8 mouse cellular contexts compared by ENCODE assay signal in genomic region chr17:46678911-46679310, GRCm38 (mm10). TPM values are rescaled to one million over a fixed set of nuclear protein-coding genes. Genes with fewer than 3 reads are reported as not detected.
A peak's percentile ranks its signal among the peaks of the same experiment; 100 is the strongest.
DNase-seq lines count a peak whose midpoint lies in the region; ATAC-seq and TF ChIP-seq lines count a peak whose summit lies in the region.

No protein-coding gene starts in this region.

- no peak for ATAC-seq in kidney, embryonic 15.5 days (replicated peaks; ENCODE audit: low FRiP score)
- no peak for ATAC-seq in hindbrain, embryonic 15.5 days (ENCODE audit: low FRiP score, low read depth)
- no peak for ATAC-seq in midbrain, postnatal 0 days (ENCODE audit: low FRiP score)

- H3K27me3 ChIP-seq in kidney, embryonic 15.5 days = no peaks in the 10 kb centered on the region
- no peaks in the 10 kb centered on the region for H3K27me3 ChIP-seq in hindbrain, embryonic 15.5 days
- no peaks in the 10 kb centered on the region for H3K27me3 ChIP-seq in midbrain, postnatal 0 days (ENCODE audit: insufficient read depth, low read length)

- H3K9ac ChIP-seq in kidney, embryonic 15.5 days = peak overlapping the region; percentile 86
- 0 out of 2 replicates have a peak overlapping the region, but pooled peaks have one; percentile 79 for H3K9ac ChIP-seq in hindbrain, embryonic 15.5 days
- 0 out of 2 replicates have a peak overlapping the region, but pooled peaks have one; percentile 83 for H3K9ac ChIP-seq in midbrain, postnatal 0 days (replicated peaks; ENCODE audit: low read length, poor library complexity, severe bottlenecking)

- H3K4me2 ChIP-seq in kidney, embryonic 15.5 days = peak overlapping the region; percentile 89
- peak overlapping the region; percentile 81 for H3K4me2 ChIP-seq in hindbrain, embryonic 15.5 days
- H3K4me2 ChIP-seq in midbrain, postnatal 0 days (ENCODE audit: low read depth, low read length, poor library complexity, severe bottlenecking) = peak overlapping the region; percentile 59

- H3K36me3 ChIP-seq in kidney, embryonic 15.5 days = peaks cover 52% of the 10 kb centered on the region
- H3K36me3 ChIP-seq in hindbrain, embryonic 15.5 days = peaks cover 39% of the 10 kb centered on the region
- peaks cover 45% of the 10 kb centered on the region for H3K36me3 ChIP-seq in midbrain, postnatal 0 days (ENCODE audit: insufficient read depth, low read length)

- TF ChIP-seq CTCF in embryonic fibroblast, embryonic 13.5 days (IDR thresholded peaks at IDR 0.05; ENCODE audit: borderline replicate concordance, insufficient read depth, low read length) = no peak
- TF ChIP-seq CTCF in midbrain, postnatal 0 days (IDR thresholded peaks at IDR 0.05) = no peak

- no peaks in the 10 kb centered on the region for H3K9me3 ChIP-seq in kidney, embryonic 15.5 days (replicated peaks)
- H3K9me3 ChIP-seq in hindbrain, embryonic 15.5 days = no peaks in the 10 kb centered on the region
- H3K9me3 ChIP-seq in midbrain, postnatal 0 days (ENCODE audit: low read length) = no peaks in the 10 kb centered on the region

- peaks cover 47% of the 10 kb centered on the region for H3K4me1 ChIP-seq in kidney, embryonic 15.5 days
- H3K4me1 ChIP-seq in embryonic fibroblast, embryonic 13.5 days (ENCODE audit: control insufficient read depth, insufficient read depth, low read length) = peaks cover 8% of the 10 kb centered on the region
- peaks cover 40% of the 10 kb centered on the region for H3K4me1 ChIP-seq in hindbrain, embryonic 15.5 days (replicated peaks)
- H3K4me1 ChIP-seq in midbrain, postnatal 0 days (ENCODE audit: insufficient read depth, low read length) = peaks cover 20% of the 10 kb centered on the region; the same call in 1 of the 2 replicates

- no peak for TF ChIP-seq POLR2A in embryonic fibroblast, embryonic 13.5 days (IDR thresholded peaks at IDR 0.05; ENCODE audit: low read depth, low read length)

- H3K27ac ChIP-seq in kidney, embryonic 15.5 days = peak overlapping the region; percentile 97
- H3K27ac ChIP-seq in embryonic fibroblast, embryonic 13.5 days (ENCODE audit: insufficient read depth, low read length) = peak overlapping the region; percentile 4; the same call in 1 of the 2 replicates
- no peak overlapping the region for H3K27ac ChIP-seq in hindbrain, embryonic 15.5 days (replicated peaks)
- no peak overlapping the region for H3K27ac ChIP-seq in midbrain, postnatal 0 days (ENCODE audit: low read depth, low read length)

- WGBS in kidney, embryonic 15.5 days = 30% methylated on average over 9 of the region's 9 CpGs
- 70% methylated on average over 9 of the region's 9 CpGs for WGBS in hindbrain, embryonic 15.5 days
- 66% methylated on average over 9 of the region's 9 CpGs for WGBS in midbrain, postnatal 0 days

- H3K4me3 ChIP-seq in kidney, embryonic 15.5 days (replicated peaks) = peak overlapping the region; percentile 95
- peak overlapping the region; percentile 84 for H3K4me3 ChIP-seq in embryonic fibroblast, embryonic 13.5 days (ENCODE audit: insufficient read depth, low read length)
- H3K4me3 ChIP-seq in hindbrain, embryonic 15.5 days = peak overlapping the region; percentile 83
- H3K4me3 ChIP-seq in midbrain, postnatal 0 days (ENCODE audit: low read depth, low read length) = no peak overlapping the region

- DNase-seq in kidney, postnatal 10 days = no peak
- no peak for DNase-seq in midbrain, postnatal 0 days (ENCODE audit: low spot score)
- no peak for DNase-seq in yolk sac, embryonic 10.5 days (ENCODE audit: low spot score)
- no peak for DNase-seq in spleen, postnatal 4 days (ENCODE audit: low spot score in 2 of 2)
- no peak for DNase-seq in left cerebral cortex, adult 8-10 months (ENCODE audit: low spot score in 2 of 2)

RNA-seq across cellular contexts. Expression of gene Mea1, which starts 0.3 kb away (rescaled TPM):
- 146 and 147 TPM in 2 replicates for polyA plus RNA-seq in kidney, embryonic 15.5 days (2015; fragmentation: Nextera tagmentation; extraction: Ambion mirVana)
- polyA plus RNA-seq in embryonic fibroblast, embryonic 13.5 days (2011; ENCODE audit: insufficient read length, low read depth, missing spikeins) = 111 and 122 TPM in 2 replicates
- polyA plus RNA-seq in hindbrain, embryonic 15.5 days (2015; fragmentation: Nextera tagmentation; extraction: Ambion mirVana) = 291 and 302 TPM in 2 replicates
- 130 and 171 TPM in 2 replicates for total RNA-seq in midbrain, postnatal 0 days (2014; rRNA removed)
- 314 and 362 TPM in 2 replicates for polyA plus RNA-seq in midbrain, postnatal 0 days (2015; fragmentation: Nextera tagmentation; extraction: Ambion mirVana)
- 100 to 1,000 TPM; 108 to 117 (median 113) TPM for total RNA-seq in left cerebral cortex, adult 8-10 months (2022)

RNA-seq across cellular contexts. Expression of gene Klhdc3, which starts 1.8 kb away (rescaled TPM):
- polyA plus RNA-seq in kidney, embryonic 15.5 days (2015; fragmentation: Nextera tagmentation; extraction: Ambion mirVana) = 119 and 131 TPM in 2 replicates
- polyA plus RNA-seq in embryonic fibroblast, embryonic 13.5 days (2011; ENCODE audit: insufficient read length, low read depth, missing spikeins) = 54.6 and 62.1 TPM in 2 replicates
- 168 and 179 TPM in 2 replicates for polyA plus RNA-seq in hindbrain, embryonic 15.5 days (2015; fragmentation: Nextera tagmentation; extraction: Ambion mirVana)
- total RNA-seq in midbrain, postnatal 0 days (2014; rRNA removed) = 98.7 and 99.7 TPM in 2 replicates
- 185 and 192 TPM in 2 replicates for polyA plus RNA-seq in midbrain, postnatal 0 days (2015; fragmentation: Nextera tagmentation; extraction: Ambion mirVana)
- total RNA-seq in left cerebral cortex, adult 8-10 months (2022) = 100 to 1,000 TPM; 175 to 193 (median 189) TPM

RNA-seq across cellular contexts. Expression of gene Rrp36, which starts 4.8 kb away (rescaled TPM):
- 63.9 and 65.4 TPM in 2 replicates for polyA plus RNA-seq in kidney, embryonic 15.5 days (2015; fragmentation: Nextera tagmentation; extraction: Ambion mirVana)
- 29.9 and 32.3 TPM in 2 replicates for polyA plus RNA-seq in embryonic fibroblast, embryonic 13.5 days (2011; ENCODE audit: insufficient read length, low read depth, missing spikeins)
- polyA plus RNA-seq in hindbrain, embryonic 15.5 days (2015; fragmentation: Nextera tagmentation; extraction: Ambion mirVana) = 53.0 TPM in 2 replicates
- 26.9 and 27.6 TPM in 2 replicates for total RNA-seq in midbrain, postnatal 0 days (2014; rRNA removed)
- 47.1 and 52.2 TPM in 2 replicates for polyA plus RNA-seq in midbrain, postnatal 0 days (2015; fragmentation: Nextera tagmentation; extraction: Ambion mirVana)
- 10 to 100 TPM; 16.6 to 19.3 (median 17.9) TPM for total RNA-seq in left cerebral cortex, adult 8-10 months (2022)

RNA-seq across cellular contexts. Expression of gene Ppp2r5d, which starts 26.0 kb away (rescaled TPM):
- polyA plus RNA-seq in kidney, embryonic 15.5 days (2015; fragmentation: Nextera tagmentation; extraction: Ambion mirVana) = 96.7 and 105 TPM in 2 replicates
- 57.6 and 72.1 TPM in 2 replicates for polyA plus RNA-seq in embryonic fibroblast, embryonic 13.5 days (2011; ENCODE audit: insufficient read length, low read depth, missing spikeins)
- polyA plus RNA-seq in hindbrain, embryonic 15.5 days (2015; fragmentation: Nextera tagmentation; extraction: Ambion mirVana) = 101 and 109 TPM in 2 replicates
- 118 and 128 TPM in 2 replicates for total RNA-seq in midbrain, postnatal 0 days (2014; rRNA removed)
- polyA plus RNA-seq in midbrain, postnatal 0 days (2015; fragmentation: Nextera tagmentation; extraction: Ambion mirVana) = 94.1 and 103 TPM in 2 replicates
- 10 to 100 TPM; 90.0 to 95.9 (median 92.0) TPM for total RNA-seq in left cerebral cortex, adult 8-10 months (2022)

RNA-seq across cellular contexts. Expression of gene Cul7, which starts 28.8 kb away (rescaled TPM):
- 55.5 and 59.2 TPM in 2 replicates for polyA plus RNA-seq in kidney, embryonic 15.5 days (2015; fragmentation: Nextera tagmentation; extraction: Ambion mirVana)
- polyA plus RNA-seq in embryonic fibroblast, embryonic 13.5 days (2011; ENCODE audit: insufficient read length, low read depth, missing spikeins) = 63.6 and 64.4 TPM in 2 replicates
- polyA plus RNA-seq in hindbrain, embryonic 15.5 days (2015; fragmentation: Nextera tagmentation; extraction: Ambion mirVana) = 38.4 and 43.8 TPM in 2 replicates
- total RNA-seq in midbrain, postnatal 0 days (2014; rRNA removed) = 83.5 and 92.4 TPM in 2 replicates
- 26.2 and 26.6 TPM in 2 replicates for polyA plus RNA-seq in midbrain, postnatal 0 days (2015; fragmentation: Nextera tagmentation; extraction: Ambion mirVana)
- total RNA-seq in left cerebral cortex, adult 8-10 months (2022) = 10 to 100 TPM; 28.0 to 33.6 (median 32.5) TPM

Comparison
In these comparisons a context has a peak if more than half of its experiments do, and no peak if none do; other contexts are left out.
1. H3K27ac ChIP-seq: peak in kidney, embryonic 15.5 days (single experiment) and embryonic fibroblast, embryonic 13.5 days (single experiment); none in hindbrain, embryonic 15.5 days (single experiment) and midbrain, postnatal 0 days (single experiment).
2. Peak in every context shown above with its lines, with median percentiles within 50 percentile points of each other: H3K4me2 ChIP-seq and H3K9ac ChIP-seq.